Mouse (Mus musculus): ENCODE measurements around the gene Efcab9. TPM values are rescaled to one million over a fixed set of nuclear protein-coding genes. Genes with fewer than 3 reads are reported as not detected.

Gene Efcab9
- polyA plus RNA-seq (2015; fragmentation: Nextera tagmentation; extraction: Ambion mirVana), result 0.27 and 0.33 TPM in 2 replicates

DNA sequence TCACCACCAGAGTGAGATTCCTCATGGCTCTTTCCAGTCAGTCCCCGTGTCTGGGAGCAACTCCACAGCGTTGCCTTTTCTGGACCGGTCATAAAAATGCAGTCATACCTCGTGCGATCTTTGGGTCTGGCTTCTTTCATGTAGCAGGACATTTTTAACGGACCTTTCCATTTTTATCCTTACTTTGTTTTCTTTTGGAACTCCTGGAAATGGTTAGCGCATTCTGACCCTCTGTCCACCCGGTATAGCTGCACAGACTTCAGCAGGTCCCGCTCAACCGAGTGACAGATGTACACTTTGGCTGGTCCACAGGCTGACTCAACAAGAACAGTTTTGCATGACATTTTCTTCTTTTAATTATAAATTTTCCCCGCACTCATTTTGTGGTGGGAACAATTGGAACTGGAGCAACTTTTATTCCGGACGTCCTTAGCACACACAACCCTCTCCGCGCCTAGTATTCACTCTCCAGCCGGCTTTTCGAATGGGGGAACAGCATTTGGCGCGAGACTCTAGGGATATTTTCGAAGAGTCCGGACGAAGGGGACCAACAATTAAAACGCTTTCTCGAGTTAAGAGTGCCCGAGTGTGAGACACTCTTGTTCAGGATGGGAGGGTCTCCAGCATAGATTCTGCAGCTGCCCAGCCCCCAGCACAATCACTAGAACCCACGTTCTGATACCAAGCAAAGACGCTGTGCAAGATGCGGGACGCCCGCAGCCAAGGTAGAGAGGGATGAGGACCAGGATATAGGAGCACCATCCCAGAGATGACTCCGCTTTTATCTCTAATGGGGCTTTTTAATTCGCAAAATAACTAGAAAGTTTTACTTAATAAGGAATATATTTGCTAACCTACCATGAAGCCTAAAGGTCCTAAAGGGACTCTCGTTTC lies at the start of gene Efcab9:
Gene Efcab9 (minus strand): TSS at position 211 of the 894 bp plus-strand sequence.
- Histone ChIP-seq H3K27ac (no peak within 1 kb of the TSS), H3K36me3 (ENCODE audit: poor library complexity, severe bottlenecking) (0 out of 2 replicates have a peak, but pooled peaks cover 5% of the 10 kb centered on the region), H3K4me2 (peak within 1 kb of the TSS; percentile 94), H3K4me3 (peak within 1 kb of the TSS; percentile 68), H3K9ac (peak within 1 kb of the TSS; percentile 73), H3K9me3 (replicated peaks) (no peaks in the 10 kb centered on the region), H3K27me3 (peaks cover 36% of the 10 kb centered on the region), H3K4me1 (peaks cover 19% of the 10 kb centered on the region)
- WGBS, result 7% methylated on average over 33 of the region's 33 CpGs
- ATAC-seq, result 0 out of 2 replicates have a peak, but pooled peaks have one; percentile 4

DNA sequence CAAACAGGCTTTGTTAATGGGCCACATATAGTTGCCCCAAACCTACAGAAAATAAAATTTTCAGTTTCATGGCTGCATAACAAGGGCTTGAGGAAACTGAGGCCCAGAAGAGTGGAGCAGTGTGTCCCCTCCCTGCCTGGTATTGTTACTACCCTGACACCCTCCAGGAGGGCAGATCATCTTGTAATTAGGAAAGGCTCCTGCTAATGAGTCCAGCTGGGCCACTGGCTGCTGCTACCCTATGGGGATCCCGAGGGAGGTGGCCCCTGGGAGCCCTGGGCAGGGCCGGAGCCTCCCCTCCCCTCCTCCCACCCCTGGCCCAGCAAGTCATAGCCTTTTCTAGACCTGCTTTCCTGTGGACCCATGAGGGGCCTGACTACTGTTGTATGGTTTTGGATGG lies 49.1 kb upstream of the Efcab9 start:
- H3K9me3 ChIP-seq (replicated peaks), result no peaks in the 10 kb centered on the region
- H3K36me3 ChIP-seq (ENCODE audit: poor library complexity, severe bottlenecking), result no peaks in the 10 kb centered on the region
- H3K4me2 ChIP-seq, result no peak overlapping the region
- ATAC-seq, result no peak
- no peak overlapping the region for H3K4me3 ChIP-seq
- WGBS, result 20% methylated on average over 2 of the region's 2 CpGs
- H3K27ac ChIP-seq, result no peak overlapping the region
- no peaks in the 10 kb centered on the region for H3K4me1 ChIP-seq
- H3K9ac ChIP-seq, result no peak overlapping the region
- H3K27me3 ChIP-seq, result no peaks in the 10 kb centered on the region

DNA sequence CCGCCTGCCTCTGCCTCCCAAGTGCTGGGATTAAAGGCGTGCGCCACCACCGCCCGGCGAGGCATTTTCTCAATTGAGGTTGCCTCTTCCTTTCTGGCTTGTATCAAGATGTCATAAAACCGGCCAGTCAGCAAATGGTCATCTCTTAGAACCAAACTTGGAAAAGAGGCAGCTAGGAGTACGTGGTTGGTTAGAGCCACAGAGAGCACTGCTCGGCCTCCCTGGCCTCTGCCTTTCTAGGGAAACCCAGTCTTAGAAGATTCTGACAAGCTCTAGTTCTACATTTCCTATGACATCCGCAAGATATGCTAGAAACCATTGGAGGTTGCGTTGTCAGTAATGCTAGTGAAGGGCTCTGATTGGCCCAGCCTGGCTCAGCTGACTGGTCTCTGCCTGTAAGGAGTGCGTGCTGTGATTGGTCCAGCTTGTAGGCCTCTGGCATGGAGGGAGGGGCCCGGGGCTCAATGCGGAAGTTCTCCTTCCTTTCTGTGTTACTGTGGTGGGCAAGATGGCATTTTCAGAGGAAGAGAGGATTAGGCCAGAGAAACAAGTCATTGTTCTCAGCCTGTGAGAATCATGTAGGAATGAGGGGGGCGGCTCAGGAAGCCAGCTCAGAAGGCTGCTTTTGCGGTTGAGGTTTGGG lies 48.5 kb upstream of the Efcab9 start:
- Histone ChIP-seq H3K9me3 (replicated peaks) (no peaks in the 10 kb centered on the region), H3K27ac (no peak overlapping the region), H3K36me3 (ENCODE audit: poor library complexity, severe bottlenecking) (no peaks in the 10 kb centered on the region), H3K4me1 (no peaks in the 10 kb centered on the region), H3K9ac (no peak overlapping the region), H3K4me2 (no peak overlapping the region), H3K27me3 (no peaks in the 10 kb centered on the region), H3K4me3 (no peak overlapping the region)
- WGBS, result 75% methylated on average over 16 of the region's 16 CpGs
- ATAC-seq, result peak; percentile 71

DNA sequence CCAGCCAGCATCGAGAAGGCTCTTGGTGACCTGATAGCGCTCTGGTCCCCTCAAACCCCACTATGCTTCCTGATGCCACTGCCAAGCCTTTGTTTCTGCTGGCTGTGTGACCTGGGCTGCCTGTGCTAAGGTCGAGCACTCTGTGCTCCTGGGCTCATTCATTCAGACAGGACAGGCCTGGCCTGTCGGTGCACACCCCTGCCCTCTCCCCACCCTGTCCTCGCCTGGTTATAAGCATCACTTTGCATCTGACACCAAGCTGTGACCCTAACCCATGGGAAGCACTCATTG lies 44.8 kb upstream of the Efcab9 start:
- 69% methylated on average over 5 of the region's 5 CpGs for WGBS
- no peaks in the 10 kb centered on the region for H3K36me3 ChIP-seq (ENCODE audit: poor library complexity, severe bottlenecking)
- H3K27me3 ChIP-seq, result no peaks in the 10 kb centered on the region
- H3K27ac ChIP-seq, result no peak overlapping the region
- H3K9ac ChIP-seq, result no peak overlapping the region
- ATAC-seq, result no peak
- no peaks in the 10 kb centered on the region for H3K4me1 ChIP-seq
- H3K4me2 ChIP-seq, result no peak overlapping the region
- no peak overlapping the region for H3K4me3 ChIP-seq
- H3K9me3 ChIP-seq (replicated peaks), result no peaks in the 10 kb centered on the region

DNA sequence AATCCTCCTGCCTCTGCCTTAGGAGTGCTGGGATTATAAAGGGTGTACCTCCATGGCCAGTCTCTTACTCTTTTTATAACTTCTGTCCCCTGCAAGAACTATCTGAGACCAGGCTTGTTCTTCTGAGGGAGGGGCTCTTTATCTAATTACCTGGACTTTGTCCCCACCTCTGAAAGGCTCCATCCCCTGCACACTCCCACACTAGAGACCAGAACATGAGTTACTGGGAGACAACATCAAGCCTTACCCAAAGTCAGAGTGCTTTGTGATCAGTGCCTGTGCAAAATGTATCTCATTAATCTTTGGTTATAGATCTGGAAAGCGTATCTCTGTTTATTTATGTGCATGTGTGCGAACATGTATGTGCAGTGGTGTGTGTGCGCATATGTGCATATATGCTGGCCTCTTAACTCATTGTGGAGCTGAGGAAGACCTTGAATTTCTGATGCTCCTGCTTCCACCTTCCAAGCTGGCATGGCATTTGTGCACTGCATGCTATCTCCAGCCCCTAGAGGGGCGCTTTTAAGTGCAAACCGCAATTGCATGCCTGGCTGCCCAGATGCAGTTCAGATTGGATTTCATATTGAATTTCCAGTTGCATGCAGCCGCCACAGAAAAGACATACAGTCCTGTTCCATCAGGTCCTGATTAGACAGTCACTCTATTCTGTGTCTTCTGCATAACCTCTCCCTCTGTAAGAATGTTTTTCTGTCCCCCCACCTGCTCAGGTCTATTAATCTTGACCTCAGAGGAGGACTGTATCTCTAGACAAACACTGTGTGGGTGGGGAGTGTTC lies 44.3 kb upstream of the Efcab9 start:
- H3K27me3 ChIP-seq, result no peaks in the 10 kb centered on the region
- no peak overlapping the region for H3K9ac ChIP-seq
- H3K4me2 ChIP-seq, result no peak overlapping the region
- H3K4me3 ChIP-seq, result no peak overlapping the region
- 90% methylated on average over 6 of the region's 6 CpGs for WGBS
- H3K9me3 ChIP-seq (replicated peaks), result no peaks in the 10 kb centered on the region
- no peak for ATAC-seq
- H3K27ac ChIP-seq, result no peak overlapping the region
- H3K4me1 ChIP-seq, result no peaks in the 10 kb centered on the region
- H3K36me3 ChIP-seq (ENCODE audit: poor library complexity, severe bottlenecking), result no peaks in the 10 kb centered on the region

DNA sequence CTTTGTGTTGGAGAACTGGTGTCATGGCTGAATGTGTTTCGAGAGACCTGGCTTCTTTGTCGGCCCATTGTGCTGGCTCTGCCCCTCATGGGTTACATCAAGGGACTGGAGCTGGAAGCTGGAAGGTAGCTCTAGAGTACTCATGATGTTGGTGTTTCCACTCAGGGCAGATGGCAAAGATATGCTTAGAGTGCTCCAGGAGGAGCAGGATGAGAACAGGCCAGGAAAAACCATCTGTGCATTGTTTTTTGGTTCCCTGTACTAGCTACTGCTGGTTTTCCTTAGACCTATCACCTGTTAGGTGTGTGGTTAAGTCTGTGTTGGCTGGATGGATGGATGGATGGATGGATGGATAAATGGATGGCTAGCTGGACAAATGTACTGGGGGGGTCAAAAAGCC lies 41.8 kb upstream of the Efcab9 start:
- WGBS, result 81% methylated on average over 2 of the region's 2 CpGs

DNA sequence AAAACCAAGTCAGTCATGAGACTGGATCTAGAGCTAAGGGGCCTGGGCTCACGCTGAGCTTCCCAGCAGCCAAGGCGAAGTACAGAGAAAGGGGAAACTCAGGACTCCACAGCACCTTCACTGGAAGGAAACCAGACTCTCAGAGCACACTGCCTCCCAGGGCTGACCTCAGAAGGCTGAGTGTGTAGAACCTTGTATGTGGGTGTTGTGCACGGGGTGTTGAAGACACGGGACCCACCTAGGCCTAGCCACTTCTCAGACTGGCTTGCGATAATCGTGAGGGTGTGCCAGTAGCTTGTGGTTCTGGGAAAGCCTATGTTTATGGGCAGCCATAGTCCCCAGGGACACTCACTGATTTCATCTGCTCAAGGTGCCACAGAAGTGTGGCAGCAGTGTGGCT lies 39.2 kb upstream of the Efcab9 start:
- no peak overlapping the region for H3K9ac ChIP-seq
- ATAC-seq, result no peak
- H3K4me3 ChIP-seq, result no peak overlapping the region
- 92% methylated on average over 6 of the region's 6 CpGs for WGBS
- peaks cover 6% of the 10 kb centered on the region; the same call in 1 of the 2 replicates for H3K4me1 ChIP-seq
- H3K36me3 ChIP-seq (ENCODE audit: poor library complexity, severe bottlenecking), result no peaks in the 10 kb centered on the region
- H3K27ac ChIP-seq, result no peak overlapping the region
- no peak overlapping the region for H3K4me2 ChIP-seq
- H3K9me3 ChIP-seq (replicated peaks), result no peaks in the 10 kb centered on the region
- no peaks in the 10 kb centered on the region for H3K27me3 ChIP-seq

More for the DNA sequence above, 41.8 kb upstream of the Efcab9 start:
- ATAC-seq, result no peak
- Histone ChIP-seq H3K36me3 (ENCODE audit: poor library complexity, severe bottlenecking) (no peaks in the 10 kb centered on the region), H3K27me3 (no peaks in the 10 kb centered on the region), H3K4me1 (no peaks in the 10 kb centered on the region), H3K4me2 (no peak overlapping the region), H3K27ac (no peak overlapping the region), H3K9ac (no peak overlapping the region), H3K4me3 (no peak overlapping the region), H3K9me3 (replicated peaks) (no peaks in the 10 kb centered on the region)

DNA sequence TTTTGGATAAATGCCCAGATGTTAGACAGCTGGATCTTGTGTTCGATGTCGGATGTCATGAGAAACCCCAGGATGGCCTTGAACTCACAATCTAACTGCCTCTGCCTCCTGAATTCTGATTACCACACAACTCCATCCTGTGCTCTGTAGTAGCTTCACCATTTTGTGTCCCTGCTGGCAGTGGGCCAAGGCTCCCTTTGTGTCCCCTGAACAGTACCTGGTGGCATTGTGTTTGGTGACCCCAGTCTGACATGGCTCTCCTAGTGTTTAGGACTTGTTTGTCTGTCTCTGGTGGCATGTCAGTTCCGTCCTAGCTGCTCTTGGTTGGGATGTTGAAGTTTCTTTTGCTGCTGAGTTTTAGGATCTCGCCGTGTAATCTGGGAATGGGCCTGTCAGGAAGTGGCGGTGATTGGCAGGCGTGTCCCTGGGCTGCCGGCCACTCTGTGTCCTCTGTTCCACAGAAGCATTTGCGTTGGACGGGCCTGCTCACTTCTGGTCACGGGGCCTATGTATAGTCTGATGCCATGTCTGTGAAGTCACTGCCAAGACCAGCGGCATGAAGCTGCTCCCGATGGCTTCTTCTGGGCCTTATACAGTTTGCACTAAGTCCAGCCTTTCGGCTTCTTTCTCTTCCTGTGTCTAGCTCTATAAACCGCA lies 36.9 kb upstream of the Efcab9 start:
- WGBS, result 89% methylated on average over 15 of the region's 15 CpGs
- no peak for ATAC-seq
- H3K27ac ChIP-seq, result no peak overlapping the region

DNA sequence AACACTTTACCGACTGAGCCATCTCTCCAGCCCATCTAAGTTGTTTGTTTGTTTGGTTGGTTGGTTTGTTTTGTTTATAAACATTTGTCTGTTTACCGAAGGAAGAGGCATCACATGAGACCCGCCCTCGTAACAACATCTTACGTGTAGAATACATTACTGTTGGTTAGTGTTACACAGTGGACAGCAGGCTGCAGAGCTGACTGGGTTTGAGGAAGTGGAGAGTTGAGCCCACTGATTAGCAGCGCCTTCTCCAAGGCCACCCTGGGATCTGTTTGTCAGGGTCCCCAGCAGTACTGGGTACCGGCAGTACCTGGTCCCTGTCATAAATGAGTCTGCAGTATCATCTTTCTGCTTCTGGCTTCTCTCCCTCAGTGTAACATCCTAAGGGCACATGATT lies 36.2 kb upstream of the Efcab9 start:
- Histone ChIP-seq H3K4me2 (no peak overlapping the region), H3K4me1 (peaks cover 6% of the 10 kb centered on the region; the same call in 1 of the 2 replicates), H3K27me3 (no peaks in the 10 kb centered on the region), H3K36me3 (ENCODE audit: poor library complexity, severe bottlenecking) (no peaks in the 10 kb centered on the region), H3K9me3 (replicated peaks) (no peaks in the 10 kb centered on the region), H3K4me3 (no peak overlapping the region), H3K27ac (no peak overlapping the region), H3K9ac (no peak overlapping the region)
- no peak for ATAC-seq
- WGBS, result 89% methylated on average over 7 of the region's 7 CpGs

More for the DNA sequence above, 36.9 kb upstream of the Efcab9 start:
- H3K4me2 ChIP-seq, result no peak overlapping the region
- H3K9me3 ChIP-seq (replicated peaks), result no peaks in the 10 kb centered on the region
- no peak overlapping the region for H3K9ac ChIP-seq
- H3K4me3 ChIP-seq, result no peak overlapping the region
- no peaks in the 10 kb centered on the region for H3K36me3 ChIP-seq (ENCODE audit: poor library complexity, severe bottlenecking)
- peaks cover 6% of the 10 kb centered on the region; the same call in 1 of the 2 replicates for H3K4me1 ChIP-seq
- H3K27me3 ChIP-seq, result no peaks in the 10 kb centered on the region

DNA sequence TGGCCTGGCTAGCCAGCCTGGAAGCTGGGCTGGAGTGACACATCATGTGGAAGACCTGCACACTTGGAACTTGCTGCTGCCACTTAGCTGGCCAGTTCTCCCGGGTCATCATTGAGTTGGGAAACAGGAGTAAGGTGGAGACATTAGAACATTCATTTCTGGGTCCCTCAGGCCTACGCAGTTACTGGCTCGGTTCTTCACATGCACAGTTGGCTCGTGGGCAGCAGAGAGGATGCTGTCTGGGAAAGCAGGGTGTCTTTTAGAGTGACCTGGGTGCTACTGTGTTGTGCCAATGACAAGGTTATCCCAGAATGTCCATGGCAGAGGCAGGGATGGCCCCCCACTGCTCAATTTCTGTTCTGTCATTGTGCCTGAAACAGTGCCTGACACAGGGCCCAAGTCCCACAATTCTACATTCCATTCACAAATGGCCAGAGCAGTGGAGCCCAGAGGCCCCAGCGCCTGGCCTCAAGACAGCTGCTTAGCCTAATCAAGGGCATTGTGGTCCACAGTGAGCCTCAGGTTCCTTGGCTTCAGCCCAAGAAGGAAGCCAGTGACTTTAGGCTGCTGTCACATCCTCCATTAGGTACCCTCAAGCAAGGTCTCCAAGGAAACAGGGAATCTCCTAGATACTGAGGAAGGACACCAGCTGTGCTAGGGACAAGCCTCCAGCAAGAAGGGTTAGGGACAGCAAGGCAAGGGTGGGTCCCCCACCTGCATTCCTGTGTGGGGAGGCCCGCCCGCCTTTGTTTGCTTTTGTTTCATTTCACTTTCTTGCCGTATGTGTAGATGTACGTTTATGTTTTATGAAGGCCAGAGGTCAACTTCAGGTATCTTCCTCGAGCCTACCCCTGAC lies 35.3 kb upstream of the Efcab9 start:
- ATAC-seq, result no peak
- WGBS, result 85% methylated on average over 10 of the region's 10 CpGs

DNA sequence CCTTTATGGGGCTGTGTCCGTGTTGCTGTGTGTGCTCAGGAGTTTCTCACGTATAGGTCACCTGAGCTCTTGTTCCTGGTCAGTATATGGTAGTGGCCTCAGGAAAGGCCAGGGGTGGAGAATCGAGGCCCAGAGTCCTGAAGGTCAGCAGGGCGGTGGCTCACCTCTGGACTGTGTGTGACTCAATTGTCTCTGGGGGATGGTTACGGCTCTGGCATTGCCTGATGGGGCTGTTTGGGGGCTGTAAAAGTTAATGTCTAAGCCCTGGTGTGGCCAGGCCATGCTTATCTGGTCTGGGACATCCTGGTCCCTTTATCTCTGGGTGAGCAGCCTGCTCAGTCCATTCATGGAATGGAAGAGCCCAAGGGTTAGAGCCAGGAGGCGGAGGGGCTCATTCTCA lies 34.3 kb upstream of the Efcab9 start:
- no peaks in the 10 kb centered on the region for H3K27me3 ChIP-seq
- 94% methylated on average over 6 of the region's 6 CpGs for WGBS
- H3K4me3 ChIP-seq, result no peak overlapping the region
- no peak for ATAC-seq
- no peak overlapping the region for H3K27ac ChIP-seq
- no peaks in the 10 kb centered on the region for H3K9me3 ChIP-seq (replicated peaks)
- peaks cover 6% of the 10 kb centered on the region; the same call in 1 of the 2 replicates for H3K4me1 ChIP-seq
- H3K36me3 ChIP-seq (ENCODE audit: poor library complexity, severe bottlenecking), result no peaks in the 10 kb centered on the region
- no peak overlapping the region for H3K4me2 ChIP-seq
- H3K9ac ChIP-seq, result no peak overlapping the region

More for the DNA sequence above, 35.3 kb upstream of the Efcab9 start:
- no peak overlapping the region for H3K9ac ChIP-seq
- H3K9me3 ChIP-seq (replicated peaks), result no peaks in the 10 kb centered on the region
- H3K4me1 ChIP-seq, result peaks cover 6% of the 10 kb centered on the region; the same call in 1 of the 2 replicates
- H3K27me3 ChIP-seq, result no peaks in the 10 kb centered on the region
- H3K27ac ChIP-seq, result no peak overlapping the region
- no peak overlapping the region for H3K4me2 ChIP-seq
- H3K36me3 ChIP-seq (ENCODE audit: poor library complexity, severe bottlenecking), result no peaks in the 10 kb centered on the region
- H3K4me3 ChIP-seq, result no peak overlapping the region

Data from forebrain, embryonic 13.5 days (tissue).